Comparison of ENCODE assay signal across 10 mouse cellular contexts in the genomic region with DNA sequence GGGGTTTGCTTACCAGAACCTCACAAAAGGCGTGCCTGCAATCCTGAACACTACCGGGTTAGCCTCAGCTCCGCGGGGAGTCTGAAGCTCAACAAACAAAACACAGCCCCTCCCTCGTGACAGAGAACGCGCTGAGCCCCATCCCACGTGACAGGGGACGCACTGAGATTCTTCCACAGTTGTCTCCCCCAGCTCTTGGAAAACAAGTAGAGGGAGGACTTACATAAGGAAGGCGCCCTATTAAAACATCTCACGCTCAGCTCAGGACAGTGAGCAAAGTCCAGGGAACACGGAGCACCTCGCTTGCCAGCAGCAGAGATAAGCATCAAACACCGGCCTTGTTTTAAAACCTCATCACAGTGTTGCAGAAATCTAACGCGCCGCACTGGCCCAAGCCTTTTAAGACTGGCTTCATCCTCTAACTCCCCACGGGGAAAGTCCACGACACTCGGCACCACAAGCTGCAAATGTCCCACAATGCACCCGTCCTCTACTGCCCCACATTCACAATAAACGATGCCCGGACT. TPM values are rescaled to one million over a fixed set of nuclear protein-coding genes. Genes with fewer than 3 reads are reported as not detected.
DNase-seq lines count a peak whose midpoint lies in the region; ATAC-seq and TF ChIP-seq lines count a peak whose summit lies in the region.
"Had no signal": no experiment of that assay in that cellular context is flagged by ENCODE, and none has a peak within 500 bp of the region (broad histone marks: within the 10 kb centered on the region; RNA-seq: fewer than 3 reads in every experiment).

No protein-coding gene starts in this region.

- no peak for TF ChIP-seq CTCF in lung, adult 2 months (IDR thresholded peaks at IDR 0.05; ENCODE audit: insufficient read depth, low read length)

- peaks cover 17% of the 10 kb centered on the region; the same call in 1 of the 2 replicates for H3K4me1 ChIP-seq in embryonic facial prominence, embryonic 12.5 days
- no peaks in the 10 kb centered on the region for H3K4me1 ChIP-seq in midbrain, embryonic 11.5 days (ENCODE audit: control insufficient read depth, insufficient read depth, low read length)
- H3K4me1 ChIP-seq in lung, adult 2 months (ENCODE audit: control insufficient read depth, insufficient read depth, low read length) = peaks cover 6% of the 10 kb centered on the region

- H3K27ac ChIP-seq in embryonic facial prominence, embryonic 12.5 days = no peak overlapping the region
- H3K27ac ChIP-seq in midbrain, embryonic 11.5 days (ENCODE audit: low read depth, low read length) = no peak overlapping the region

- 0 out of 2 replicates have a peak overlapping the region, but pooled peaks have one; percentile 16 for H3K4me2 ChIP-seq in embryonic facial prominence, embryonic 12.5 days (replicated peaks)
- peak overlapping the region; percentile 16; the same call in 1 of the 2 replicates for H3K4me2 ChIP-seq in midbrain, embryonic 11.5 days

- H3K9me3 ChIP-seq in embryonic facial prominence, embryonic 12.5 days = no peaks in the 10 kb centered on the region
- no peaks in the 10 kb centered on the region for H3K9me3 ChIP-seq in midbrain, embryonic 11.5 days (ENCODE audit: control insufficient read depth, low read length)

- H3K9ac ChIP-seq in embryonic facial prominence, embryonic 12.5 days = peak overlapping the region; percentile 15; the same call in 1 of the 2 replicates
- no peak overlapping the region for H3K9ac ChIP-seq in midbrain, embryonic 11.5 days (ENCODE audit: low read length)

- 32% methylated on average over 23 of the region's 23 CpGs for WGBS in embryonic facial prominence, embryonic 12.5 days
- 28% methylated on average over 23 of the region's 23 CpGs for WGBS in midbrain, embryonic 11.5 days
- WGBS in lung, adult 2 months = 50% methylated on average over 23 of the region's 23 CpGs

- peaks cover 24% of the 10 kb centered on the region for H3K36me3 ChIP-seq in embryonic facial prominence, embryonic 12.5 days
- H3K36me3 ChIP-seq in midbrain, embryonic 11.5 days (ENCODE audit: control insufficient read depth, insufficient read depth, low read length) = 0 out of 2 replicates have a peak, but pooled peaks cover 2% of the 10 kb centered on the region

- DNase-seq in heart, adult 11 months = peak; percentile 94
- DNase-seq in heart, postnatal 36 days = no peak
- DNase-seq in kidney, adult 11 months = peak; percentile 84
- DNase-seq in midbrain, embryonic 11.5 days (ENCODE audit: low spot score, missing footprints) = peak; percentile 86
- DNase-seq in frontal cortex, postnatal 36 days (ENCODE audit: low spot score in 2 of 2) = no peak
- DNase-seq in lung, adult 2 months = no peak
- DNase-seq in right cerebral cortex, postnatal 36 days (ENCODE audit: low spot score in 2 of 2) = no peak

- intact Hi-C loops in heart, postnatal 36 days (cut with DNase I) = loop anchor here (2.0 to 10.0 kb wide), 2 partner anchors 18 to 792 kb away; partner anchors contain the start of gene 1700056E22Rik

- TF ChIP-seq POLR2A in lung, adult 2 months (IDR thresholded peaks at IDR 0.05; ENCODE audit: borderline replicate concordance, extremely low read depth, low read depth, low read length) = no peak

- no peaks in the 10 kb centered on the region for H3K27me3 ChIP-seq in embryonic facial prominence, embryonic 12.5 days
- H3K27me3 ChIP-seq in midbrain, embryonic 11.5 days (ENCODE audit: control insufficient read depth, insufficient read depth, low read length) = no peaks in the 10 kb centered on the region
- H3K27me3 ChIP-seq: CH12.LX had no signal

- no peak overlapping the region for H3K4me3 ChIP-seq in embryonic facial prominence, embryonic 12.5 days
- H3K4me3 ChIP-seq in midbrain, embryonic 11.5 days (ENCODE audit: low read depth, low read length) = no peak overlapping the region
- H3K4me3 ChIP-seq in lung, adult 2 months (replicated peaks; ENCODE audit: extremely low read depth, low read depth, low read length) = no peak overlapping the region

- ATAC-seq in embryonic facial prominence, embryonic 12.5 days (ENCODE audit: insufficient number of reproducible peaks, insufficient read depth, low FRiP score, low TSS enrichment) = no peak
- no peak for ATAC-seq in midbrain, embryonic 11.5 days (ENCODE audit: low FRiP score)

RNA-seq across cellular contexts. Expression of gene Marc1, which starts 16.1 kb away (rescaled TPM):
- total RNA-seq in heart, postnatal 36 days (2021) = not detected
- not detected in 2 replicates for polyA plus RNA-seq in embryonic facial prominence, embryonic 12.5 days (2016; fragmentation: Nextera tagmentation; extraction: Ambion mirVana)
- polyA plus RNA-seq in midbrain, embryonic 11.5 days (2014; fragmentation: Nextera tagmentation; extraction: Ambion mirVana) = not detected in 2 replicates
- 1.2 and 1.6 TPM in 2 replicates for polyA plus RNA-seq in lung, adult 2 months (2012; rRNA removed)
- total RNA-seq: CH12.LX; neutrophil, adult 5-6 weeks had no signal

RNA-seq across cellular contexts. Expression of gene Marc2, which starts 19.0 kb away (rescaled TPM):
- 100 to 1,000 TPM; 127 to 136 TPM for total RNA-seq in heart, postnatal 36 days (2021)
- polyA plus RNA-seq in embryonic facial prominence, embryonic 12.5 days (2016; fragmentation: Nextera tagmentation; extraction: Ambion mirVana) = 144 and 152 TPM in 2 replicates
- 107 and 110 TPM in 2 replicates for polyA plus RNA-seq in midbrain, embryonic 11.5 days (2014; fragmentation: Nextera tagmentation; extraction: Ambion mirVana)
- 73.3 and 79.9 TPM in 2 replicates for polyA plus RNA-seq in lung, adult 2 months (2012; rRNA removed)

RNA-seq across cellular contexts. Expression of gene C130074G19Rik, which starts 55.8 kb away (rescaled TPM):
- total RNA-seq in heart, postnatal 36 days (2021) = 10 to 100 TPM; 18.0 to 19.0 TPM
- 1.0 and 1.3 TPM in 2 replicates for polyA plus RNA-seq in embryonic facial prominence, embryonic 12.5 days (2016; fragmentation: Nextera tagmentation; extraction: Ambion mirVana)
- polyA plus RNA-seq in midbrain, embryonic 11.5 days (2014; fragmentation: Nextera tagmentation; extraction: Ambion mirVana) = 0.50 and 0.52 TPM in 2 replicates
- 23.9 and 31.7 TPM in 2 replicates for polyA plus RNA-seq in lung, adult 2 months (2012; rRNA removed)
- total RNA-seq: CH12.LX; neutrophil, adult 5-6 weeks had no signal

Comparison
In these comparisons a context has a peak if more than half of its experiments do, and no peak if none do; other contexts are left out.
1. DNase-seq: peak in heart, adult 11 months (single experiment), kidney, adult 11 months (single experiment) and midbrain, embryonic 11.5 days (single experiment); none in heart, postnatal 36 days (0 of 2), frontal cortex, postnatal 36 days (0 of 2), lung, adult 2 months (single experiment) and right cerebral cortex, postnatal 36 days (0 of 2).
2. RNA of gene C130074G19Rik, which starts 55.8 kb away (polyA plus RNA-seq): 23.9 to 31.7 TPM in lung, adult 2 months; 1.0 to 1.3 TPM in embryonic facial prominence, embryonic 12.5 days and 0.50 to 0.52 TPM in midbrain, embryonic 11.5 days; every median in the first group is over 10 times any median in the second.